Mouse (Mus musculus): ENCODE measurements around the gene Pxmp2. TPM values are rescaled to one million over a fixed set of nuclear protein-coding genes. Genes with fewer than 3 reads are reported as not detected.

Gene Pxmp2
- polyA plus RNA-seq, 1 experiment from 2014 or later: 12.2 TPM

DNA sequence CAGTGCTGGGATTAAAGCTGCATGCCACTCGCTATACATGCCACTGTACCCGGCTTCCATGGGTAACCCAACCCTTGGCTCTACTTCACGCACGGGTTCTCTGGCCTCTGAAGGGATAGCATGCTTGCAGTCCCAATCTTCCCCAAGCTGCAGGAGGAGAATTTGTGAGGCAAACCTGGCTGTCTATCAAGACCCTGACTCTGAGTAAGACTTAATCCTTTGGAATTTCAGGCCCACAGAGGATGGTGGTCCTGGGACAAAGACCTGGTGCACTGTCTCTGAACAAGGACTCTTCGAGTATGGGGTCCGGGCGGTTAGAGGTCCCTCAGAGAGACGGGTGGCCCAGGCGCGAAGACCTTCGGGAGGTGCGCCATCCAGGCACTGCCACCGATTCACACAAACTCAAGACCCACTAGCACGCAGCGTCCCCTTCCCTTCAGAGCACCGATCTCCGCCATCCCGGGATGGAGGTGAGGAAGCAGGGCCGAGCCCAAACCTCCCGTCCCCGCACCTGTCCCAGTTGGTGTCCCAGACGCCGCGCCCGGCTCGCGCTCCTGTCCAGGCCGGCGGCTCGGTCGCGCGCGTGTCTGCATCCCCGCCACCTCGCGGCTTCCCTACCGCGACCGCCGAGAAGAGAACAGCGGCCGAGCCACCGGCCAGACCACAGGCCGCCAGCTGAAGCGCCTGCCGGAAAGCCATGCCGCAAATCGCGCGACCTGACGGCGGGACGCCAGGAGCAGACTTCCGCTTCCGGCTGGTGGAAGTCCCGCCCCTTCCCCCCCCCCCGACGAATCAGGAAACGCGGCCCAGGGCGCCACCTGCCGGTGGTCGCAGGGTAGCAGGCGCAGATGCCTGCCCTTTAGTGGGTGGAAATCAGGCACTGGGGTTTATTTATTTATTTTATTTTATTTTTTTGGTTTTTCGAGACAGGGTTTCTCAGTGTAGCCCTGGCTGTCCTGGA lies 16.6 kb downstream of the Pxmp2 start, which contains the start of gene Pgam5:
Pgam5 (minus strand) TSS at position 773 of the 961 bp plus-strand sequence.
- ATAC-seq (replicated peaks; ENCODE audit: low FRiP score) (peak; percentile 94), DNase-seq (ENCODE audit: low spot score) (peak; percentile 97)
- Histone ChIP-seq H3K9ac (ENCODE audit: low read length) (peak within 1 kb of the TSS; percentile 87), H3K9me3 (ENCODE audit: control insufficient read depth, low read length) (no peaks in the 10 kb centered on the region), H3K27ac (ENCODE audit: low read depth, low read length) (no peak within 1 kb of the TSS), H3K27me3 (ENCODE audit: control insufficient read depth, insufficient read depth, low read length) (no peaks in the 10 kb centered on the region), H3K4me2 (ENCODE audit: low read depth, low read length, severe bottlenecking) (peak within 1 kb of the TSS; percentile 88), H3K4me3 (ENCODE audit: low read depth, low read length) (peak within 1 kb of the TSS; percentile 77), H3K4me1 (replicated peaks; ENCODE audit: control insufficient read depth, insufficient read depth, low read length) (peaks cover 4% of the 10 kb centered on the region; the same call in 1 of the 2 replicates), H3K36me3 (ENCODE audit: control insufficient read depth, insufficient read depth, low read length) (peaks cover 7% of the 10 kb centered on the region; the same call in 1 of the 2 replicates)
- WGBS: 1% methylated on average over 66 of the region's 66 CpGs

DNA sequence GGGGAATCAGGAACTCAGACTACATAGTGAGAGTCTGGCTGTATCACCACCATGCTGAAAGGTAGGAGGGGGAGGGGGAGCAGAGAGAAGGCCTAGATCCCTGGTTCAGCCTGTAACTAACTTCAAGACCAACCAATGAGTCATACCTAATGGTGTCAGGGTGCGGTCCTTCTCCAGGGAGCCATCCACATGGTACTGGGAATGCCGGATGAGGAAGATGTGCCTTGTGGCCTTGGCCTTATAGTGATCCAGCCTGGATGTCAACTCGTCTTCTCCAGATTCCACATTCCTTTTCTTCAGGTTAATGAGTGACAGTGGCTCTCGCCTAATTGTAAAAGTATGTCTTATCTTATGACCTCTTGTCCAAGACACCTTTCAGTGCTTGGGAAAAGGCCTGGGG lies 19.0 kb downstream of the Pxmp2 start:
- Histone ChIP-seq H3K27me3 (ENCODE audit: control insufficient read depth, insufficient read depth, low read length) (no peaks in the 10 kb centered on the region), H3K4me1 (replicated peaks; ENCODE audit: control insufficient read depth, insufficient read depth, low read length) (peaks cover 4% of the 10 kb centered on the region; the same call in 1 of the 2 replicates), H3K36me3 (ENCODE audit: control insufficient read depth, insufficient read depth, low read length) (peaks cover 8% of the 10 kb centered on the region; the same call in 1 of the 2 replicates), H3K9ac (ENCODE audit: low read length) (no peak overlapping the region), H3K27ac (ENCODE audit: low read depth, low read length) (no peak overlapping the region), H3K4me2 (ENCODE audit: low read depth, low read length, severe bottlenecking) (no peak overlapping the region), H3K4me3 (ENCODE audit: low read depth, low read length) (no peak overlapping the region), H3K9me3 (ENCODE audit: control insufficient read depth, low read length) (no peaks in the 10 kb centered on the region)
- ATAC-seq (replicated peaks; ENCODE audit: low FRiP score) (no peak), DNase-seq (ENCODE audit: low spot score) (no peak)
- 93% methylated on average over 4 of the region's 4 CpGs for WGBS

DNA sequence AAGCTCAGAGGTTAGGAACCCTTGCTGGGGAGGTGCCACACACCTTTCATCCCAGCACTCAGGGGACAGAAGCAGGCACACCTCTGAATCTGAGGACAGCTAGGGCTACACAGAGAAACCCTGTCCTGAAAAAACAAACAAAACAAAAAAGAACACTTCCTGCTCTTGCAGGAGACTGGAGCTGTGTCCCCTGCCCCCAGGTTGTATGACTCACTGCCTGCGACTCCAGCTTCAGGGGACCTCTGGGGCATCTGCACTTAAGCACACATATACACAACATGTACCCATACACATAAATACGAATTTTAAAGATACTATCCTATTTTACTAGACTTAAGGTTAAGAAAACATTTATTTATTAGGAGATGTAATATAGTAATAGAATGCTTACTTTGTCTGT lies 41.9 kb downstream of the Pxmp2 start:
- ATAC-seq (replicated peaks; ENCODE audit: low FRiP score): no peak
- Histone ChIP-seq H3K4me2 (ENCODE audit: low read depth, low read length, severe bottlenecking) (no peak overlapping the region), H3K9me3 (ENCODE audit: control insufficient read depth, low read length) (no peaks in the 10 kb centered on the region), H3K4me1 (replicated peaks; ENCODE audit: control insufficient read depth, insufficient read depth, low read length) (no peaks in the 10 kb centered on the region), H3K36me3 (ENCODE audit: control insufficient read depth, insufficient read depth, low read length) (peaks cover 5% of the 10 kb centered on the region; the same call in 1 of the 2 replicates), H3K9ac (ENCODE audit: low read length) (no peak overlapping the region), H3K27me3 (ENCODE audit: control insufficient read depth, insufficient read depth, low read length) (no peaks in the 10 kb centered on the region), H3K4me3 (ENCODE audit: low read depth, low read length) (no peak overlapping the region), H3K27ac (ENCODE audit: low read depth, low read length) (no peak overlapping the region)
- 86% methylated on average over 2 of the region's 2 CpGs for WGBS
- no peak for DNase-seq (ENCODE audit: low spot score)

DNA sequence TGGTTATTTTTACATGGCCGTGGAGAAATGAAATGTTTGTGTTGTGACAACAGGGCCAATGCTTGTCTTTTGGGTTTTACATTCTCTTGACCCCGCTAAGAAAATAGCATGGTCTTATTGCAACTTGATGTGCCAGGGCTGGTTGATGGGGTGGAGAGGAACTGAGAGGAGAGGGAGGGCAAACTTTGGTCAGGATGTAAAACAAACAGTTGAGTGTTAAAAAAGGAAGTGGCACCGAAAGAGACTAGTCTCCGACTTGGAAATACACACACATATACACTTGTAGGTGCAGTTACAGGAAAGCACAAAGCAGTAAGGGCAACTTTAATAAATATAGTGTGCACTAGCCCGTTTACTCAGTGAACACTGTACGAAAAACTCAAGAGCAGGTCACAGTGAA lies 53.6 kb downstream of the Pxmp2 start:
- H3K4me2 ChIP-seq (ENCODE audit: low read depth, low read length, severe bottlenecking): no peak overlapping the region
- H3K27ac ChIP-seq (ENCODE audit: low read depth, low read length): no peak overlapping the region
- H3K4me1 ChIP-seq (replicated peaks; ENCODE audit: control insufficient read depth, insufficient read depth, low read length): peaks cover 4% of the 10 kb centered on the region; the same call in 1 of the 2 replicates
- no peak overlapping the region for H3K4me3 ChIP-seq (ENCODE audit: low read depth, low read length)
- WGBS: 89% methylated on average over 6 of the region's 6 CpGs
- no peak overlapping the region for H3K9ac ChIP-seq (ENCODE audit: low read length)
- H3K36me3 ChIP-seq (ENCODE audit: control insufficient read depth, insufficient read depth, low read length): peaks cover 3% of the 10 kb centered on the region; the same call in 1 of the 2 replicates
- no peaks in the 10 kb centered on the region for H3K27me3 ChIP-seq (ENCODE audit: control insufficient read depth, insufficient read depth, low read length)
- H3K9me3 ChIP-seq (ENCODE audit: control insufficient read depth, low read length): no peaks in the 10 kb centered on the region
- ATAC-seq (replicated peaks; ENCODE audit: low FRiP score): no peak
- DNase-seq (ENCODE audit: low spot score): no peak

DNA sequence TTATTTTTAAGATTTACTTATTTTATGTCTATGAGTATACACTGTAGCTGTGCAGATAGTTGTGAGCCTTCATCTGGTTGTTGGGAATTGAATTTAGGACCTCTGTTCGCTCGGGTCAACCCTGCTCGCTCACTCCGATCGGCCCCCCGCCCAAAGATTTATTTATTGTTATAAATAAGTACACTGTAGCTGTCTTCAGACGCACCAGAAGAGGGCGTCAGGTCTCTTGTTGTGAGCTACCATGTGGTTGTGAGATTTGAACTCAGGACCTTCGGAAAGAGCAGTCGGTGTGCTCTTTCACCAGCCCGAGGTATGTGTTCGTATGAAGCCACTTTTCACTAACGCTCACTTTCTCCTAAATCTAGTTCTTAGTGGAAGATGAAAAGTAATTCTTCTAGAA lies 54.3 kb downstream of the Pxmp2 start:
- Histone ChIP-seq H3K9ac (ENCODE audit: low read length) (peak overlapping the region; percentile 93), H3K27me3 (ENCODE audit: control insufficient read depth, insufficient read depth, low read length) (no peaks in the 10 kb centered on the region), H3K9me3 (ENCODE audit: control insufficient read depth, low read length) (no peaks in the 10 kb centered on the region), H3K27ac (ENCODE audit: low read depth, low read length) (no peak overlapping the region), H3K4me1 (replicated peaks; ENCODE audit: control insufficient read depth, insufficient read depth, low read length) (peaks cover 4% of the 10 kb centered on the region; the same call in 1 of the 2 replicates), H3K36me3 (ENCODE audit: control insufficient read depth, insufficient read depth, low read length) (peaks cover 2% of the 10 kb centered on the region; the same call in 1 of the 2 replicates), H3K4me3 (ENCODE audit: low read depth, low read length) (peak overlapping the region; percentile 93), H3K4me2 (ENCODE audit: low read depth, low read length, severe bottlenecking) (peak overlapping the region; percentile 67)
- WGBS: 48% methylated on average over 13 of the region's 13 CpGs
- peak; percentile 23; the same call in 1 of the 2 replicates for ATAC-seq (replicated peaks; ENCODE audit: low FRiP score)
- no peak for DNase-seq (ENCODE audit: low spot score)

DNA sequence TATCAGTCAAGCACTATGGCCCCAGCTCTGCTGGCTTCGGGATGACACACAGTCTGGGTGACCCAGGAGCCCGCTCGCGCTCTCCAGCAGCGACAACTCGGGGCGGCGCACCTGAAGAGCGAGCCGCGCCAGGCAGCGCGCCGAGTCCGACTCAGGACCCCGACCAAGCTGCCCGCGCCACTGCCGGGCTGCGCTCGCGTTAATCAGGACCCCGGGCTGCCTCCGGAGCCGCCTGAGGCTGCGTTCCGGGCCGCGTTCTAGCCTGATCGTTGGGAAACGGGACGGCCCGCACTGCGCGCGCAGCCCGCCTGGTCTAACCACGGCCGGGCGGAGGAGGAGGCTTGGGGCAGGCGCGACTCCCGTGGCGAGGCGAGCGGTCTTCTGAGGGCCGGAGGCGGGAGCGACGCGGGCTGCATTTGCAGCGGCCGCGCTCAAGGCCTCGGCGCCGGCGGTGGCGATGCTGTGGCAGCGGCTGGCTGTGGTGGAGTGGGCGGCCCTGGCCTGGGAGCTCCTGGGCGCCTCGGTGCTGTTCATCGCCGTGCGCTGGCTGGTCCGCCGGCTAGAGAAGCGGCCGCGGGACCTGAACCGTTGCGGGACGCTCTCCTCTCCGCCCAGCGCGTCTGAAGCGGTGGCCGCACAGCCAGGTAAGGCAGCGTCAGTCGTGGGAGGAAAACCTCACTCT lies 55.1 kb downstream of the Pxmp2 start, which contains the start of gene Ankle2:
Ankle2 (plus strand) TSS at position 225 of the 682 bp plus-strand sequence.
- Histone ChIP-seq H3K4me2 (ENCODE audit: low read depth, low read length, severe bottlenecking) (peak within 1 kb of the TSS; percentile 67), H3K4me1 (replicated peaks; ENCODE audit: control insufficient read depth, insufficient read depth, low read length) (peaks cover 4% of the 10 kb centered on the region; the same call in 1 of the 2 replicates), H3K9ac (ENCODE audit: low read length) (peak within 1 kb of the TSS; percentile 93), H3K27me3 (ENCODE audit: control insufficient read depth, insufficient read depth, low read length) (no peaks in the 10 kb centered on the region), H3K36me3 (ENCODE audit: control insufficient read depth, insufficient read depth, low read length) (no peaks in the 10 kb centered on the region; the same call in 1 of the 2 replicates), H3K4me3 (ENCODE audit: low read depth, low read length) (peak within 1 kb of the TSS; percentile 93), H3K27ac (ENCODE audit: low read depth, low read length) (peak within 1 kb of the TSS; percentile 93), H3K9me3 (ENCODE audit: control insufficient read depth, low read length) (no peaks in the 10 kb centered on the region)
- DNase-seq (ENCODE audit: low spot score) (peak; percentile 97), ATAC-seq (replicated peaks; ENCODE audit: low FRiP score) (peak; percentile 97)
- under 1% methylated on average over 81 of the region's 81 CpGs for whole genome bisulfite sequencing

DNA sequence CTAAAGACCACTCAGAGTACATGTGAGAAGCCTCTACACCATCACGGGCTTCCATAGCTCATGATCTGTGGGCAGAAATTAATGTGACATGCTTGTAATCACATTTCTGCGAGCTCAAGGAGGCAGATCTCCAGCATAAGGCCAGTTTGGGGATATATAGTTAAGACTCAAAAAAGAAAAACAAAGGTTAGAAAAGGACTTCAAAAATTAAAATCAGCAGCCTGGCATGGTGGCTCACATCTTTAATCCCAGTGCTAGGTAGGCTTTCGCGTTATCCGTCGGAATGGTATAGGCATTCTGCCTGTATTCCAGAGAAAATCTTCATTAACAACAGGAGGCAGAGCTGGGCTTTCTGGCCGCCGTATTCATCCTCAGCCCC lies 55.6 kb downstream of the Pxmp2 start:
- no peaks in the 10 kb centered on the region; the same call in 1 of the 2 replicates for H3K36me3 ChIP-seq (ENCODE audit: control insufficient read depth, insufficient read depth, low read length)
- 9% methylated on average over 8 of the region's 8 CpGs for WGBS
- H3K9ac ChIP-seq (ENCODE audit: low read length): peak overlapping the region; percentile 93
- no peak for ATAC-seq (replicated peaks; ENCODE audit: low FRiP score)
- H3K27ac ChIP-seq (ENCODE audit: low read depth, low read length): peak overlapping the region; percentile 93; the same call in 1 of the 2 replicates
- no peaks in the 10 kb centered on the region for H3K9me3 ChIP-seq (ENCODE audit: control insufficient read depth, low read length)
- DNase-seq (ENCODE audit: low spot score): no peak
- no peaks in the 10 kb centered on the region for H3K27me3 ChIP-seq (ENCODE audit: control insufficient read depth, insufficient read depth, low read length)
- peak overlapping the region; percentile 67 for H3K4me2 ChIP-seq (ENCODE audit: low read depth, low read length, severe bottlenecking)
- H3K4me1 ChIP-seq (replicated peaks; ENCODE audit: control insufficient read depth, insufficient read depth, low read length): peaks cover 4% of the 10 kb centered on the region; the same call in 1 of the 2 replicates
- peak overlapping the region; percentile 93 for H3K4me3 ChIP-seq (ENCODE audit: low read depth, low read length)

DNA sequence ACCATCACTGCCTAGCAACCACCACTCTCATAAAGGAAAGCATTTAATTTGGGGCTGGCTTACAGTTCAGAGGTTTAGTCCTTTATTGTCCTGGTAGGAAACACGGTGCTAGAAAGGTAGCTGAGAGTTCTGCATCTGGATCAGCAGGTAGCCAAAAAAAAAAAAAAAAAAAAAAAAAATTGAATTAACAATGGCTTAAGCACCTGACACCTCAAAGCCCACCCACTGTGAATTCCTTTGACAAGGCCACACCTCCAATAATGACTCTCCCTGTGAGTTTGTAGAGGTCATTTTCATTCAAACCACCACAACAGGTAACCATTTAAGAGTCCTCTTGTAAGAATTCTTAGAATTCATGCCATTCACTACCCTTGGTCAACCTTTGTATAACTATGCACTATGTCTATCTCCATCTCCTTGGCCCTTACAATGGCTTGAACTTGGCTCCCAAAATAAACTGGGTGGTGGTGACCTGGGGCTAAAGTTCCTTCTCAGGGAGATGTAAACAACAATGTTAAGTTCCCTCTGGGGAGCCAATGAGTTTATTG lies 58.6 kb downstream of the Pxmp2 start:
- H3K4me3 ChIP-seq (ENCODE audit: low read depth, low read length): no peak overlapping the region
- ATAC-seq (replicated peaks; ENCODE audit: low FRiP score) (no peak), DNase-seq (ENCODE audit: low spot score) (no peak)
- no peaks in the 10 kb centered on the region for H3K27me3 ChIP-seq (ENCODE audit: control insufficient read depth, insufficient read depth, low read length)
- H3K36me3 ChIP-seq (ENCODE audit: control insufficient read depth, insufficient read depth, low read length): no peaks in the 10 kb centered on the region
- H3K4me2 ChIP-seq (ENCODE audit: low read depth, low read length, severe bottlenecking): no peak overlapping the region
- 47% methylated on average over 1 of the region's 1 CpGs for WGBS
- H3K9ac ChIP-seq (ENCODE audit: low read length): no peak overlapping the region
- H3K4me1 ChIP-seq (replicated peaks; ENCODE audit: control insufficient read depth, insufficient read depth, low read length): peaks cover 4% of the 10 kb centered on the region; the same call in 1 of the 2 replicates
- no peak overlapping the region for H3K27ac ChIP-seq (ENCODE audit: low read depth, low read length)
- H3K9me3 ChIP-seq (ENCODE audit: control insufficient read depth, low read length): no peaks in the 10 kb centered on the region

All from forebrain, embryonic 11.5 days (tissue).